Mouse (Mus musculus) frontal cortex, postnatal 14 days (tissue): ENCODE measurements at regions not wholly inside any gene's neighbourhood (a gene's known extent, or its start where the extent isn't known, plus 50 kb on each side); places are given as distances from the start of the nearest gene placed in this dataset.

Source experiments
- DNase-seq, 2 experiments: peaks; one replicate each; pipeline ENCODE4 v3.0.0; 2022; ENCODE audit warnings: low spot score in 2 of 2

- DNase-seq = peak; percentile 32 to 46
These were observed 65.3 kb downstream of the Med10 start for GRCm38 (mm10) chr13:69867296-69868065.

- DNase-seq = no peak
These were observed 94.3 kb downstream of the Med10 start for GRCm38 (mm10) chr13:69896536-69896935.

- DNase-seq = no peak
These were observed 98.9 kb downstream of the Med10 start for GRCm38 (mm10) chr13:69901139-69901538.

- DNase-seq = no peak
These were observed 104.8 kb downstream of the Med10 start for GRCm38 (mm10) chr13:69906802-69907537.

- no peak for DNase-seq
These were observed 113.6 kb downstream of the Med10 start for GRCm38 (mm10) chr13:69915796-69916195.

GRCm38 (mm10) chr13:69932695-69933550 lies 130.7 kb downstream of the Med10 start:
- no peak for DNase-seq

- DNase-seq = peak; percentile 43 to 57
These were observed 131.3 kb downstream of the Med10 start for GRCm38 (mm10) chr13:69933551-69933845.

- DNase-seq = no peak
These were observed 137.6 kb downstream of the Med10 start for GRCm38 (mm10) chr13:69939791-69940190.

- no peak for DNase-seq
These were observed 142.5 kb downstream of the Med10 start for GRCm38 (mm10) chr13:69944651-69945050.

- no peak for DNase-seq
These were observed 144.4 kb downstream of the Med10 start for GRCm38 (mm10) chr13:69946615-69947014.

GRCm38 (mm10) chr13:69952061-69952460 lies 149.9 kb downstream of the Med10 start:
- no peak for DNase-seq

- no peak for DNase-seq
These were observed 152.0 kb downstream of the Med10 start for GRCm38 (mm10) chr13:69954171-69954570.

GRCm38 (mm10) chr13:69955503-69955902 lies 153.3 kb downstream of the Med10 start:
- no peak for DNase-seq

GRCm38 (mm10) chr13:69963944-69964343 lies 161.7 kb downstream of the Med10 start:
- no peak for DNase-seq

- DNase-seq = no peak
These were observed 169.3 kb downstream of the Med10 start for GRCm38 (mm10) chr13:69971281-69972057.

GRCm38 (mm10) chr13:69974835-69975234 lies 172.6 kb downstream of the Med10 start:
- no peak for DNase-seq

GRCm38 (mm10) chr13:69984159-69984558 lies 182.0 kb downstream of the Med10 start:
- no peak for DNase-seq

- peak; percentile 17 to 29 for DNase-seq
These were observed 185.0 kb downstream of the Med10 start for GRCm38 (mm10) chr13:69987181-69987580.

- no peak for DNase-seq
These were observed 186.1 kb downstream of the Med10 start for GRCm38 (mm10) chr13:69988319-69988718.

- peak; percentile 33 to 65 for DNase-seq
These were observed 189.2 kb downstream of the Med10 start for GRCm38 (mm10) chr13:69991253-69991891.

- peak in 1 of 2 experiments; percentile 16 for DNase-seq
These were observed 189.7 kb downstream of the Med10 start for GRCm38 (mm10) chr13:69991892-69992261.
